Mouse (Mus musculus): ENCODE results near the gene A830031A19Rik. TPM values are rescaled to one million over a fixed set of nuclear protein-coding genes. Genes with fewer than 3 reads are reported as not detected.

Gene A830031A19Rik
- polyA plus RNA-seq, 1 experiment from 2014 or later = not detected

GRCm38 (mm10) chr11:24062495-24063096, 12.3 kb downstream of the A830031A19Rik start:
- Histone ChIP-seq H3K9ac (ENCODE audit: low read depth, low read length) (no peak overlapping the region), H3K27ac (ENCODE audit: low read depth, low read length) (no peak overlapping the region), H3K36me3 (ENCODE audit: control insufficient read depth, insufficient read depth, low read length) (no peaks in the 10 kb centered on the region), H3K27me3 (replicated peaks; ENCODE audit: control insufficient read depth, insufficient read depth, low read length) (peaks cover 35% of the 10 kb centered on the region), H3K9me3 (ENCODE audit: control insufficient read depth, low read length) (no peaks in the 10 kb centered on the region), H3K4me1 (replicated peaks; ENCODE audit: control insufficient read depth, insufficient read depth, low read length) (0 out of 2 replicates have a peak, but pooled peaks cover 4% of the 10 kb centered on the region), H3K4me3 (ENCODE audit: low read depth, low read length) (no peak overlapping the region), H3K4me2 (no peak overlapping the region)
- 36% methylated on average over 9 of the region's 9 CpGs for WGBS
- no peak for DNase-seq (ENCODE audit: low spot score)
- ATAC-seq (replicated peaks; ENCODE audit: low FRiP score) = no peak

- peak overlapping the region; percentile 19; the same call in 1 of the 2 replicates for H3K4me3 ChIP-seq (ENCODE audit: low read depth, low read length)
- peak overlapping the region; percentile 56 for H3K4me2 ChIP-seq
- DNase-seq (ENCODE audit: low spot score) = no peak
These were observed 13.0 kb downstream of the A830031A19Rik start for GRCm38 (mm10) chr11:24061819-24062218.

GRCm38 (mm10) chr11:24060428-24060827, 14.4 kb downstream of the A830031A19Rik start:
- H3K4me2 ChIP-seq = peak overlapping the region; percentile 58
- H3K27me3 ChIP-seq (replicated peaks; ENCODE audit: control insufficient read depth, insufficient read depth, low read length) = peaks cover 33% of the 10 kb centered on the region
- 0 out of 2 replicates have a peak overlapping the region, but pooled peaks have one; percentile 24 for H3K4me3 ChIP-seq (ENCODE audit: low read depth, low read length)
- H3K9me3 ChIP-seq (ENCODE audit: control insufficient read depth, low read length) = no peaks in the 10 kb centered on the region
- 0 out of 2 replicates have a peak, but pooled peaks cover 4% of the 10 kb centered on the region for H3K4me1 ChIP-seq (replicated peaks; ENCODE audit: control insufficient read depth, insufficient read depth, low read length)
- no peak overlapping the region for H3K9ac ChIP-seq (ENCODE audit: low read depth, low read length)
- DNase-seq (ENCODE audit: low spot score) (no peak), ATAC-seq (replicated peaks; ENCODE audit: low FRiP score) (no peak)
- no peak overlapping the region for H3K27ac ChIP-seq (ENCODE audit: low read depth, low read length)
- no peaks in the 10 kb centered on the region for H3K36me3 ChIP-seq (ENCODE audit: control insufficient read depth, insufficient read depth, low read length)
- WGBS = 12% methylated on average over 5 of the region's 5 CpGs

More at GRCm38 (mm10) chr11:24061819-24062218, 13.0 kb downstream of the A830031A19Rik start:
- no peak overlapping the region for H3K27ac ChIP-seq (ENCODE audit: low read depth, low read length)
- no peak overlapping the region for H3K9ac ChIP-seq (ENCODE audit: low read depth, low read length)
- H3K36me3 ChIP-seq (ENCODE audit: control insufficient read depth, insufficient read depth, low read length) = no peaks in the 10 kb centered on the region
- no peak for ATAC-seq (replicated peaks; ENCODE audit: low FRiP score)
- 0 out of 2 replicates have a peak, but pooled peaks cover 4% of the 10 kb centered on the region for H3K4me1 ChIP-seq (replicated peaks; ENCODE audit: control insufficient read depth, insufficient read depth, low read length)
- H3K9me3 ChIP-seq (ENCODE audit: control insufficient read depth, low read length) = no peaks in the 10 kb centered on the region
- WGBS = 5% methylated on average over 14 of the region's 14 CpGs
- H3K27me3 ChIP-seq (replicated peaks; ENCODE audit: control insufficient read depth, insufficient read depth, low read length) = peaks cover 35% of the 10 kb centered on the region

- no peak overlapping the region for H3K27ac ChIP-seq (ENCODE audit: low read depth, low read length)
- H3K4me2 ChIP-seq = no peak overlapping the region
- H3K36me3 ChIP-seq (ENCODE audit: control insufficient read depth, insufficient read depth, low read length) = no peaks in the 10 kb centered on the region
- H3K9me3 ChIP-seq (ENCODE audit: control insufficient read depth, low read length) = no peaks in the 10 kb centered on the region
- no peak overlapping the region for H3K9ac ChIP-seq (ENCODE audit: low read depth, low read length)
- peaks cover 33% of the 10 kb centered on the region for H3K27me3 ChIP-seq (replicated peaks; ENCODE audit: control insufficient read depth, insufficient read depth, low read length)
- H3K4me3 ChIP-seq (ENCODE audit: low read depth, low read length) = no peak overlapping the region
- 0 out of 2 replicates have a peak, but pooled peaks cover 4% of the 10 kb centered on the region for H3K4me1 ChIP-seq (replicated peaks; ENCODE audit: control insufficient read depth, insufficient read depth, low read length)
- 12% methylated on average over 1 of the region's 1 CpGs for WGBS
- ATAC-seq (replicated peaks; ENCODE audit: low FRiP score) (no peak), DNase-seq (ENCODE audit: low spot score) (no peak)
These were observed 15.7 kb downstream of the A830031A19Rik start for GRCm38 (mm10) chr11:24059137-24059536.

GRCm38 (mm10) chr11:24052882-24053281, 22.0 kb downstream of the A830031A19Rik start:
- Histone ChIP-seq H3K9me3 (ENCODE audit: control insufficient read depth, low read length) (no peaks in the 10 kb centered on the region), H3K27ac (ENCODE audit: low read depth, low read length) (no peak overlapping the region), H3K36me3 (ENCODE audit: control insufficient read depth, insufficient read depth, low read length) (no peaks in the 10 kb centered on the region), H3K27me3 (replicated peaks; ENCODE audit: control insufficient read depth, insufficient read depth, low read length) (0 out of 2 replicates have a peak, but pooled peaks cover 10% of the 10 kb centered on the region), H3K9ac (ENCODE audit: low read depth, low read length) (no peak overlapping the region), H3K4me3 (ENCODE audit: low read depth, low read length) (no peak overlapping the region), H3K4me2 (no peak overlapping the region), H3K4me1 (replicated peaks; ENCODE audit: control insufficient read depth, insufficient read depth, low read length) (no peaks in the 10 kb centered on the region)
- no peak for ATAC-seq (replicated peaks; ENCODE audit: low FRiP score)
- WGBS = 54% methylated on average over 6 of the region's 6 CpGs
- no peak for DNase-seq (ENCODE audit: low spot score)

GRCm38 (mm10) chr11:24050032-24050757, 24.7 kb downstream of the A830031A19Rik start:
- Histone ChIP-seq H3K27me3 (replicated peaks; ENCODE audit: control insufficient read depth, insufficient read depth, low read length) (0 out of 2 replicates have a peak, but pooled peaks cover 8% of the 10 kb centered on the region), H3K4me3 (ENCODE audit: low read depth, low read length) (no peak overlapping the region), H3K9me3 (ENCODE audit: control insufficient read depth, low read length) (no peaks in the 10 kb centered on the region), H3K36me3 (ENCODE audit: control insufficient read depth, insufficient read depth, low read length) (no peaks in the 10 kb centered on the region), H3K4me2 (no peak overlapping the region; the same call in 1 of the 2 replicates), H3K27ac (ENCODE audit: low read depth, low read length) (no peak overlapping the region), H3K9ac (ENCODE audit: low read depth, low read length) (no peak overlapping the region), H3K4me1 (replicated peaks; ENCODE audit: control insufficient read depth, insufficient read depth, low read length) (no peaks in the 10 kb centered on the region)
- WGBS = 76% methylated on average over 11 of the region's 11 CpGs
- ATAC-seq (replicated peaks; ENCODE audit: low FRiP score) (no peak), DNase-seq (ENCODE audit: low spot score) (no peak)

GRCm38 (mm10) chr11:24049226-24050031, 25.4 kb downstream of the A830031A19Rik start:
- H3K9ac ChIP-seq (ENCODE audit: low read depth, low read length) = peak overlapping the region; percentile 51
- 4% methylated on average over 28 of the region's 28 CpGs for WGBS
- no peak overlapping the region for H3K27ac ChIP-seq (ENCODE audit: low read depth, low read length)
- peak overlapping the region; percentile 67 for H3K4me2 ChIP-seq
- H3K4me3 ChIP-seq (ENCODE audit: low read depth, low read length) = peak overlapping the region; percentile 53
- peak; percentile 85 for DNase-seq (ENCODE audit: low spot score)
- H3K27me3 ChIP-seq (replicated peaks; ENCODE audit: control insufficient read depth, insufficient read depth, low read length) = 0 out of 2 replicates have a peak, but pooled peaks cover 8% of the 10 kb centered on the region
- no peaks in the 10 kb centered on the region for H3K36me3 ChIP-seq (ENCODE audit: control insufficient read depth, insufficient read depth, low read length)
- H3K9me3 ChIP-seq (ENCODE audit: control insufficient read depth, low read length) = no peaks in the 10 kb centered on the region
- H3K4me1 ChIP-seq (replicated peaks; ENCODE audit: control insufficient read depth, insufficient read depth, low read length) = no peaks in the 10 kb centered on the region
- peak; percentile 76 for ATAC-seq (replicated peaks; ENCODE audit: low FRiP score)

- Histone ChIP-seq H3K36me3 (ENCODE audit: control insufficient read depth, insufficient read depth, low read length) (no peaks in the 10 kb centered on the region), H3K4me2 (no peak overlapping the region), H3K4me3 (ENCODE audit: low read depth, low read length) (no peak overlapping the region), H3K27ac (ENCODE audit: low read depth, low read length) (no peak overlapping the region), H3K9ac (ENCODE audit: low read depth, low read length) (no peak overlapping the region), H3K4me1 (replicated peaks; ENCODE audit: control insufficient read depth, insufficient read depth, low read length) (no peaks in the 10 kb centered on the region), H3K9me3 (ENCODE audit: control insufficient read depth, low read length) (no peaks in the 10 kb centered on the region), H3K27me3 (replicated peaks; ENCODE audit: control insufficient read depth, insufficient read depth, low read length) (0 out of 2 replicates have a peak, but pooled peaks cover 3% of the 10 kb centered on the region)
- ATAC-seq (replicated peaks; ENCODE audit: low FRiP score) = no peak
- 68% methylated on average over 6 of the region's 6 CpGs for WGBS
- DNase-seq (ENCODE audit: low spot score) = no peak
These were observed 30.8 kb downstream of the A830031A19Rik start for GRCm38 (mm10) chr11:24044025-24044424.

Measured in liver, embryonic 11.5 days (tissue).